Mouse (Mus musculus): ENCODE results near the gene Cpb2. TPM values are rescaled to one million over a fixed set of nuclear protein-coding genes. Genes with fewer than 3 reads are reported as not detected.

Gene Cpb2
- polyA plus RNA-seq, 2 experiments = not detected

DNA sequence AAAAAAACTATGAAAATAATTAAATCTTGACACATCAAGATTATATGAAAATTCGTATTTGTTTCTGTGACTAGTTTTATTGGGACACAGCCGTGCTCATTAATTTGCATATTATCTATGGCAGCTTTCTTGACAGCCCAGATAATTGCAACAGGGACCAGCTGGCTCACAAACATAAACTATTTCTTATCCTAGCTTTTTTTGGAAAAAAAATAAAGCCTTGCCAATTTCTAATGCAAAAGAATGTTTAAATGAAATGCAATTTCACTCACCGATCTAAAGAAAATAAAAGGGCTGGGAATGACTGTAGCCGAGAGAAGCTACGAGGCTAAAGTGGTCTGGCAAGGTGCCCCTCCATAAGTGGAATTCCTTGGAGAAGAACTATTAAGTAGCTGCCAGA is 38.3 kb downstream of the Cpb2 start:
- no peak overlapping the region for H3K4me3 ChIP-seq (replicated peaks; ENCODE audit: low read length)
- H3K4me1 ChIP-seq (ENCODE audit: control insufficient read depth, insufficient read depth, low read length) = peaks cover 6% of the 10 kb centered on the region
- H3K27me3 ChIP-seq (ENCODE audit: control insufficient read depth, insufficient read depth, low read length) = no peaks in the 10 kb centered on the region
- no peak for TF ChIP-seq POLR2A (IDR thresholded peaks at IDR 0.05; ENCODE audit: borderline replicate concordance, extremely low read depth, insufficient read depth, insufficient read length)
- H3K9ac ChIP-seq (ENCODE audit: low read depth, low read length, severe bottlenecking) = no peak overlapping the region
- H3K9me3 ChIP-seq (ENCODE audit: control insufficient read depth, low read length) = no peaks in the 10 kb centered on the region
- WGBS = 65% methylated on average over 5 of the region's 5 CpGs
- no peaks in the 10 kb centered on the region for H3K36me3 ChIP-seq (ENCODE audit: control insufficient read depth, insufficient read depth, low read length)
- no peak for DNase-seq (ENCODE audit: low spot score)
- H3K27ac ChIP-seq (replicated peaks; ENCODE audit: low read depth, low read length) = no peak overlapping the region
- no peak for ATAC-seq (ENCODE audit: low FRiP score, low read depth)
- no peak overlapping the region for H3K4me2 ChIP-seq (replicated peaks; ENCODE audit: low read depth, low read length, severe bottlenecking)

DNA sequence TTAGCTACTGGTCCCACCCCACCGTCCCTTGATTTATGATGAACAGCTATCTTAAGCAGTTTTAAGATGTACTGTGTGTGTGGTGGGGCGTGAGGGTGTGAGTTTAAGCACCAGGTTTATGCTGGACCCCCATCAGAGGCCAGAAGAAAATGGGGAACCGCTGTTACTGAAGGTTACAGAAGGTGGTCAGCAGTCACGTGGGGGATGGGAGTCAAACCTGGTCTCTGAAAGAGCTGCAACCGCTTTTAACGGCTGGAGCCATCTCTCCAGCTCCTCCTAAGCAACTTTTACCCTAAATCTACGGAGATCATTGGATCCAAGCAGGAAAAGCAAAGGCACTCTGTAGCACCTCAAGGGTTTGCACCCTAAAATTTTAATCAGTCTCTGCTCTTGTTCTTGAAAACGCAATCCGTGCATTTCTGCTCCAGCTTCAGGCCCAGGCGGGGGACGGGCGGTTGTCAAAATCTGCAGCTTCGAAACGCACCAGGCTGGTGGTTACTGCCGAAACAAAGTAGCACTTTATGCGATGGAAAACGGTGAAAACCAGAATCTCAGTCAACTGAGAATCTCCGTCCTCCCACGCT is 41.6 kb downstream of the Cpb2 start:
- H3K4me3 ChIP-seq (replicated peaks; ENCODE audit: low read length) = peak overlapping the region; percentile 100
- peak overlapping the region; percentile 65; the same call in 1 of the 2 replicates for H3K27ac ChIP-seq (replicated peaks; ENCODE audit: low read depth, low read length)
- DNase-seq (ENCODE audit: low spot score) (no peak), ATAC-seq (ENCODE audit: low FRiP score, low read depth) (peak; percentile 43)
- TF ChIP-seq POLR2A (IDR thresholded peaks at IDR 0.05; ENCODE audit: borderline replicate concordance, extremely low read depth, insufficient read depth, insufficient read length) = no peak
- H3K4me1 ChIP-seq (ENCODE audit: control insufficient read depth, insufficient read depth, low read length) = peaks cover 7% of the 10 kb centered on the region
- H3K4me2 ChIP-seq (replicated peaks; ENCODE audit: low read depth, low read length, severe bottlenecking) = peak overlapping the region; percentile 86
- H3K27me3 ChIP-seq (ENCODE audit: control insufficient read depth, insufficient read depth, low read length) = no peaks in the 10 kb centered on the region
- H3K9ac ChIP-seq (ENCODE audit: low read depth, low read length, severe bottlenecking) = peak overlapping the region; percentile 92
- no peaks in the 10 kb centered on the region for H3K9me3 ChIP-seq (ENCODE audit: control insufficient read depth, low read length)
- WGBS = 5% methylated on average over 19 of the region's 19 CpGs
- no peaks in the 10 kb centered on the region for H3K36me3 ChIP-seq (ENCODE audit: control insufficient read depth, insufficient read depth, low read length)

DNA sequence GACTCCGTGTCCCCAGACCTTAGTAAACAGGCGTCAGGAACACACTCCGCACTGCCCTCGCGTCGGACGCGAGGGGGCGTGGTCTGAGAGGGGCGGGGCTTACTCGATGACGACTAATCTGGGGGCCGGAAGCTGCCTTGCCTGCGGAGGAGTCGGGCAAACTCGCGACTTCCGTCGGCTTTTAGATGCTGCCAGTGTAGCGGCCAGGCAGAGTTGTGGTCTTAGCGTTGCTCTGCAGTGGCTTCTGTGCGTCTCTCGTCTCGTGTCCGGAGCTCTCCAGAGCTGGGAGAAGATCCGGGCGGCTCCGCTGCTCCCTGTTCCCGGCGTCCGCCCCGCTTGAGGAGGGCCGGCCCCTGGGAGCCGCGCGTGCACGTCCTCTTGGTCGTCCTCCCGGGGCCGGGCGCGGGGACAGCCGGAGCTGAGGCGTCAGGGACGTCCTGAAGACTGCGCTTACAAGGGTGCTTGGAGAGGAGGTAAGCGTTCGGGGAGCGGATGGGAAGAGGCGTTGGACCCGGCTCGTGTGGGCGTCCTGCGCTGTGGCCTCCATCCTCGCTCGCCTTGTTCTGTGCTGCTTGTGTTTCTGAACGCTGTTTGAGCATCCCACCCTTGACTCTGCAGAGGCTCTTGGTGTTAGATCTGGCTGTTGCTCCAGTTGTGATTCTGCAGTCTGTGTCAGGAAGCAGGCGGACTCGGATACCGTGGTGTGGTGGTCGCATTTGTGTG is 42.3 kb downstream of the Cpb2 start, which contains the start of gene Zc3h13:
Zc3h13 (plus strand) TSS at position 181 of the 723 bp plus-strand sequence.
- H3K9me3 ChIP-seq (ENCODE audit: control insufficient read depth, low read length) = no peaks in the 10 kb centered on the region
- DNase-seq (ENCODE audit: low spot score) (peak; percentile 88), ATAC-seq (ENCODE audit: low FRiP score, low read depth) (peak; percentile 100)
- H3K4me2 ChIP-seq (replicated peaks; ENCODE audit: low read depth, low read length, severe bottlenecking) = peak within 1 kb of the TSS; percentile 86
- peak; percentile 92 for TF ChIP-seq POLR2A (IDR thresholded peaks at IDR 0.05; ENCODE audit: borderline replicate concordance, extremely low read depth, insufficient read depth, insufficient read length)
- peak within 1 kb of the TSS; percentile 80 for H3K27ac ChIP-seq (replicated peaks; ENCODE audit: low read depth, low read length)
- under 1% methylated on average over 57 of the region's 61 CpGs for WGBS
- H3K4me3 ChIP-seq (replicated peaks; ENCODE audit: low read length) = peak within 1 kb of the TSS; percentile 100
- H3K27me3 ChIP-seq (ENCODE audit: control insufficient read depth, insufficient read depth, low read length) = no peaks in the 10 kb centered on the region
- peaks cover 7% of the 10 kb centered on the region for H3K4me1 ChIP-seq (ENCODE audit: control insufficient read depth, insufficient read depth, low read length)
- peak within 1 kb of the TSS; percentile 92 for H3K9ac ChIP-seq (ENCODE audit: low read depth, low read length, severe bottlenecking)
- H3K36me3 ChIP-seq (ENCODE audit: control insufficient read depth, insufficient read depth, low read length) = no peaks in the 10 kb centered on the region

DNA sequence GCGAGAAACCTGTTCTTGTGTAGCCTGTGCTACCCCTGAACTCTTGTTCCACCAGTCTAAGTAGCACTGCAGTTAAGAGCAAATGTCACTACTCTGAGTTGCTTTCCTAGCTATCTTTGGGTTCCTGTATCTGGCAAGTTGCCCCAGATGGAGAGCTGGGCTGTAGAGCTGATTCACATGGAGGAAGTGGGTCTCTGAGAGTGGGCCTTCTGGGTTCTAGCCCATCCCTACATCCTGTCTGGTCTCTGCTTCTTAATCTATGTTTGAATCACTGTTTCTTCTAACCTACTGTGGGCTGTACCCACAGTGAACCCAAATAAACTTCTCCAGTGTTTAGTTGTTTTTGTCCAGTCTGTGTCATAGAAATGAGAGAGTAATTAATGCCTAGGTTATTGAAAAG is 59.0 kb downstream of the Cpb2 start:
- H3K36me3 ChIP-seq (ENCODE audit: control insufficient read depth, insufficient read depth, low read length) = no peaks in the 10 kb centered on the region

DNA sequence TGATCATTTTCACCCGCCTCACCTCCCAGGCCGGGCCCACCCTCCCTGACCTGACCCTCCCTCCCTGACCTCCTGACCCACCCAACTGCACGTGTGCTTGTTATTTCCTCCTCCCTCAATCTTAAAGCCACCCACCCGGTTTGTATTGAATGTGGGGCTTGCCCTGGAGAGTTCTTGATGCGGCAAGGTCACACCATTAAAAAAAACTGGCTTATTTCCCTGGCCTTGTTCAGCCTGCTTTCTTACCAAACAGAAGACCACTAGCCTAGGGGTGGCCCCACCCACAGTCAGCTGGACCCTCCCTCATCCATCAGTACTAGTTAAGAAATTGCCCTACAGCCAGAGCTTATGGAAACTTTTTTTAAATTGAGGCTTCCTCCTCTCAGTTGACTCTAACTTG is 61.7 kb downstream of the Cpb2 start:
- Histone ChIP-seq H3K27me3 (ENCODE audit: control insufficient read depth, insufficient read depth, low read length) (no peaks in the 10 kb centered on the region), H3K4me2 (replicated peaks; ENCODE audit: low read depth, low read length, severe bottlenecking) (no peak overlapping the region), H3K9ac (ENCODE audit: low read depth, low read length, severe bottlenecking) (no peak overlapping the region), H3K4me1 (ENCODE audit: control insufficient read depth, insufficient read depth, low read length) (no peaks in the 10 kb centered on the region), H3K27ac (replicated peaks; ENCODE audit: low read depth, low read length) (no peak overlapping the region), H3K36me3 (ENCODE audit: control insufficient read depth, insufficient read depth, low read length) (no peaks in the 10 kb centered on the region; the same call in 1 of the 2 replicates), H3K9me3 (ENCODE audit: control insufficient read depth, low read length) (no peaks in the 10 kb centered on the region), H3K4me3 (replicated peaks; ENCODE audit: low read length) (no peak overlapping the region)
- DNase-seq (ENCODE audit: low spot score) = no peak
- no peak for TF ChIP-seq POLR2A (IDR thresholded peaks at IDR 0.05; ENCODE audit: borderline replicate concordance, extremely low read depth, insufficient read depth, insufficient read length)
- ATAC-seq (ENCODE audit: low FRiP score, low read depth) = no peak
- 33% methylated on average over 5 of the region's 5 CpGs for WGBS

More for the DNA sequence above, 59.0 kb downstream of the Cpb2 start:
- H3K9ac ChIP-seq (ENCODE audit: low read depth, low read length, severe bottlenecking) = no peak overlapping the region
- no peaks in the 10 kb centered on the region for H3K27me3 ChIP-seq (ENCODE audit: control insufficient read depth, insufficient read depth, low read length)
- no peak overlapping the region for H3K4me3 ChIP-seq (replicated peaks; ENCODE audit: low read length)
- ATAC-seq (ENCODE audit: low FRiP score, low read depth) = no peak
- DNase-seq (ENCODE audit: low spot score) = no peak
- H3K4me2 ChIP-seq (replicated peaks; ENCODE audit: low read depth, low read length, severe bottlenecking) = no peak overlapping the region
- WGBS = 93% methylated on average over 1 of the region's 1 CpGs
- H3K27ac ChIP-seq (replicated peaks; ENCODE audit: low read depth, low read length) = no peak overlapping the region
- no peak for TF ChIP-seq POLR2A (IDR thresholded peaks at IDR 0.05; ENCODE audit: borderline replicate concordance, extremely low read depth, insufficient read depth, insufficient read length)
- no peaks in the 10 kb centered on the region for H3K9me3 ChIP-seq (ENCODE audit: control insufficient read depth, low read length)
- H3K4me1 ChIP-seq (ENCODE audit: control insufficient read depth, insufficient read depth, low read length) = no peaks in the 10 kb centered on the region

All from limb, embryonic 14.5 days (tissue).